Mouse (Mus musculus): Measurements from ENCODE around the gene Lrrc20. TPM values are rescaled to one million over a fixed set of nuclear protein-coding genes. Genes with fewer than 3 reads are reported as not detected.

Gene Lrrc20
- total RNA-seq, 4 experiments from 2014 or later: 32.7 to 43.3 (median 40.3) TPM

DNA sequence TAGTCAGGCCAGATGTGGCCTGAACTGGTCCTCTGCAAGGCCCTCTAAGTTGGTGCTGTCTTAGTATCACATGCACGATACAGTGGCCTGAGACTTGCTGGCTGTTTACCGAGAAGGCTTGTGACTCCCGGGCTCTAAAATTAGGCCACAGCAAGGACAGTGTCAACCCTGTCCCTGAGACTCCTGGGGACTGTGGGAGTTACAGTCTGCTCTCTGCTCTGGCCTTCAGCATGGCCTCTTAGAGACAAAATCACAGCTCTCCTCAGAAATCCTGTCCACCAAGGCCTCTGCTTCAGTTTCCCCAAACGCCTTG is 152.3 kb downstream of the Lrrc20 start:
- DNase-seq (ENCODE audit: low spot score): peak; percentile 79

Other genes starting within 250 kb of the Lrrc20 start
- gene Adamts14, start 202.4 kb upstream of the Lrrc20 start, total RNA-seq (2022): 1 to 10 TPM in 2 of 4 experiments, under 1 TPM in 2; 0.69 to 1.3 (median 0.96) TPM
- under 1 TPM in 2 of 4 experiments, not detected in 2; 0.16 to 0.23 TPM for gene Prf1, start 178.0 kb upstream of the Lrrc20 start, total RNA-seq (2022)
- gene Pald1, start 92.3 kb upstream of the Lrrc20 start, total RNA-seq (2022): 10 to 100 TPM; 11.3 to 21.8 (median 12.9) TPM
- gene Nodal, start 57.8 kb upstream of the Lrrc20 start, total RNA-seq (2022): under 1 TPM in 1 of 4 experiments, not detected in 3; 0.11 TPM
- gene Eif4ebp2, start 23.1 kb upstream of the Lrrc20 start, total RNA-seq (2022): 10 to 100 TPM; 59.5 to 77.7 (median 70.8) TPM
- gene Npffr1, start 119.7 kb downstream of the Lrrc20 start, total RNA-seq (2022): under 1 TPM in 2 of 4 experiments, not detected in 2; 0.08 to 0.13 TPM
- 10 to 100 TPM; 71.2 to 81.2 (median 74.4) TPM for gene Ppa1, start 172.8 kb downstream of the Lrrc20 start, total RNA-seq (2022)
- 100 to 1,000 TPM; 159 to 182 (median 170) TPM for gene Sar1a, start 204.5 kb downstream of the Lrrc20 start, total RNA-seq (2022)
- 10 to 100 TPM; 21.8 to 24.1 (median 23.6) TPM for gene Tysnd1, start 219.7 kb downstream of the Lrrc20 start, total RNA-seq (2022)
- gene Aifm2, start 239.5 kb downstream of the Lrrc20 start, total RNA-seq (2022): 10 to 100 TPM; 21.1 to 29.9 (median 25.6) TPM